Mouse (Mus musculus) spleen, adult 2 months (tissue): Measurements from ENCODE around the gene Pkd2l1.

ENCODE experiments used
- CTCF ChIP-seq: fragments of 200-500 bp; IDR thresholded peaks from 2 replicates; pipeline ENCODE4 v1.5.1; 2011; ENCODE audit warnings: mild to moderate bottlenecking, inconsistent platforms; ENCODE audit not compliant: insufficient read depth, insufficient read length, insufficient replicate concordance; ENCODE audit errors: extremely low read depth
- POLR2A ChIP-seq: fragments of 200-500 bp; IDR thresholded peaks from 2 replicates; pipeline ENCODE4 v1.6.1; 2011; ENCODE audit warnings: low read depth, low read length, inconsistent platforms

- peak; percentile 82 for TF ChIP-seq POLR2A
- TF ChIP-seq CTCF = no peak
Measured at GRCm38 (mm10) chr19:44106831-44107660, 85.2 kb downstream of the Pkd2l1 start, which contains the start of gene Chuk.
